Mouse (Mus musculus) heart, adult 2 months (tissue): ENCODE measurements around the gene Ctsz.

Source experiments
- CTCF ChIP-seq: fragments of 200-600 bp; IDR thresholded peaks from 2 replicates; pipeline ENCODE4 v1.8.1; 2022; ENCODE audit warnings: antibody characterized with exemption, mild to moderate bottlenecking, moderate library complexity
- POLR2A ChIP-seq: fragments of 200-500 bp; IDR thresholded peaks from 2 replicates; pipeline ENCODE4 v1.6.1; 2011; ENCODE audit warnings: mild to moderate bottlenecking, low read depth, low read length, control low read depth; ENCODE audit not compliant: insufficient read depth

GRCm38 (mm10) chr2:174487005-174487404 is 48.2 kb upstream of the Ctsz start:
- TF ChIP-seq CTCF: no peak
- no peak for TF ChIP-seq POLR2A
